Mouse (Mus musculus) C2C12 (cell line): ENCODE data around the gene Hipk3.

Experiments used
- CTCF ChIP-seq: IDR thresholded peaks from one replicate; pipeline ENCODE4 v1.5.1; 2011; ENCODE audit not compliant: control insufficient read depth, insufficient read depth, insufficient read length
- MYOG ChIP-seq: IDR thresholded peaks from one replicate; pipeline ENCODE4 v1.6.1; 2011; ENCODE audit not compliant: control insufficient read depth, insufficient read length; ENCODE audit errors: extremely low read depth

DNA sequence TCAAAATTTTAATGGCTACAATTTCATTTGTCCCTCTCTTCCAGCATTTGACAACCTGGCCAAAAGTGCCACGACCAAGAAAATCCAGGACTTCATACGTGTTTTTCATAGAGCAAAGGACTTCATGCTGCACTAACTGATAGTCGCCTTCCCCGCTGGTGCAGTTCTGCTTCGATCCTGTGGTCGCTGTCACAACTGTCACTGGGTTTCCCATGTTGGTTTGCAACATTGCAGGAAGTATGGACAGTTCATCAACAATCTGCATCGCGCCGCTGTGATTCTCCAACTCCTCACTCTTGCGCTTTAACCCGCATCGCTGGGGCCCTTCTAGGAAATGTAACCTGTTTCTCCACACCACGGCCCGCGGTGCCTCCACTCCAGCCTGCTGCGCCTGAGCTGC is 23.1 kb downstream of the Hipk3 start:
- TF ChIP-seq CTCF (no peak), MYOG (no peak)
